Mouse (Mus musculus) c-Kit-positive CD71-positive TER-119-negative erythroid progenitor cells, embryonic 14.5 days (primary cell): ENCODE data around the gene Tbc1d10c.

Source experiments
- DNase-seq: peaks from one replicate; pipeline ENCODE4 v3.0.0-alpha.2; 2013; ENCODE audit warnings: low read depth

The Tbc1d10c gene

DNA sequence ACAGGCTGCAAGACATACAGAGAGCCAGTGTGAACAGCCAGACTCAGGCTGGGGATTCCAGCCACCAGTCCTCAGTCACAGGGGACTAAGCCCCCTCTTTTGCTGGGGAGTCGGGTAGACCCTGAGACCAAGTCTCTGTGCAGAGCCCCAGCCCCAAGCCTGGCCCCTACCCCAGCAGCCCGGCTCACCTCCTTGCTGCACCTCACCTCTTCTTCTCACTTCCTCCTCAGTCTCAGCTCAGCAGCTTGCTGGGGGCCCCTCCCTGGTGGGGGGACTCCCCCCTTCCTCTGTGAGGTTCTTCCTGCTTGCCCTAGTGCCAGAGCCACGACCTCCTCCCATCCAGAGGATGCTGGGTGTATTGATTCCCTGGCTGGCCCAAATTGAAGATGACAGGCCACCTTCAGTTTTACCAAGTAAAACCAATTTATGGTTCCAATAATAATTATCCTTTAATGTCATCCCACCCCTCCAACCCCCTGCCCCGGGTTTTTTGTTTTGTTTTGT lies at the start of gene Tbc1d10c:
Gene Tbc1d10c (minus strand): TSS at position 454 of the 504 bp plus-strand sequence.
- DNase-seq: no peak

- DNase-seq: no peak
Measured at GRCm38 (mm10) chr19:4240247-4240668, 49.2 kb upstream of the Tbc1d10c start.

DNA sequence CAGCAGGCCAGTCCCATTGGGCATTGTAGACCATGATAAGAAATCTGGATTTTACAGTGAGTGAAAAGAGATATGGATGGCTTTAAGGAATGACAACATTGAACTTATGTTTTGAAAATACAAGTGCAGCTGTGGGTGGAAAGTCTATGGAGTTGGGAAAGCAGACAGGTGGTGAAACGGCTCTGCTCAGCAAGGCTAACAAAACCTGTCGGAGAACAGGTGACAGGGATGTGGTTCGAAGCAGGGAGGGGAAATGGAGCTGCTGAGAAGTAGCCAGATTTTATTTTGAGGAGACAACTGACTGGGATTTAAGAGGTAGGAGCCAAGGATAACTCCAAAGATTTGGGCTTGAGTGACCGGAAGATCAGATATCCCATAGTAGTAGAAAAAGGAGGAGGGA lies 43.5 kb upstream of the Tbc1d10c start:
- DNase-seq: no peak

DNA sequence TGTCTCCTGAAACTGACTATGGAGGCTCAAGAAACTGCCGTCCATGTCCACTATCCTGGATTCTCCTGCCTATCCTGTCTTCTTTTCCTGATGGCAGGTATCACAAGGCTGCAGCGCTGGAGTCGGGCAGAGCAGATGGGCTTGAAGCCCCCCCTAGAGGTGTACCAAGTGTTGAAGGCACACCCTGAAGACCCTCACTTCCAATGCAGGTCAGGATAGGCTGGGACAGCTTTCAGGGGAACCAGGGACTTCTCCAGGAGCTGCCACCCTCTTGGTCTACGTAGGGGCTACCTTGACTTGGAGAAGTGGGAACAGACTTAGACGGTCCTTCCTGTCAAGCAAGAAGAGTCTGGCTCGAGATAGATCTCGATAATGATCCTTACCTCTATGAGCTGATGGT lies 41.6 kb upstream of the Tbc1d10c start:
- no peak for DNase-seq

GRCm38 (mm10) chr19:4232186-4232572 lies 41.1 kb upstream of the Tbc1d10c start:
- no peak for DNase-seq

DNA sequence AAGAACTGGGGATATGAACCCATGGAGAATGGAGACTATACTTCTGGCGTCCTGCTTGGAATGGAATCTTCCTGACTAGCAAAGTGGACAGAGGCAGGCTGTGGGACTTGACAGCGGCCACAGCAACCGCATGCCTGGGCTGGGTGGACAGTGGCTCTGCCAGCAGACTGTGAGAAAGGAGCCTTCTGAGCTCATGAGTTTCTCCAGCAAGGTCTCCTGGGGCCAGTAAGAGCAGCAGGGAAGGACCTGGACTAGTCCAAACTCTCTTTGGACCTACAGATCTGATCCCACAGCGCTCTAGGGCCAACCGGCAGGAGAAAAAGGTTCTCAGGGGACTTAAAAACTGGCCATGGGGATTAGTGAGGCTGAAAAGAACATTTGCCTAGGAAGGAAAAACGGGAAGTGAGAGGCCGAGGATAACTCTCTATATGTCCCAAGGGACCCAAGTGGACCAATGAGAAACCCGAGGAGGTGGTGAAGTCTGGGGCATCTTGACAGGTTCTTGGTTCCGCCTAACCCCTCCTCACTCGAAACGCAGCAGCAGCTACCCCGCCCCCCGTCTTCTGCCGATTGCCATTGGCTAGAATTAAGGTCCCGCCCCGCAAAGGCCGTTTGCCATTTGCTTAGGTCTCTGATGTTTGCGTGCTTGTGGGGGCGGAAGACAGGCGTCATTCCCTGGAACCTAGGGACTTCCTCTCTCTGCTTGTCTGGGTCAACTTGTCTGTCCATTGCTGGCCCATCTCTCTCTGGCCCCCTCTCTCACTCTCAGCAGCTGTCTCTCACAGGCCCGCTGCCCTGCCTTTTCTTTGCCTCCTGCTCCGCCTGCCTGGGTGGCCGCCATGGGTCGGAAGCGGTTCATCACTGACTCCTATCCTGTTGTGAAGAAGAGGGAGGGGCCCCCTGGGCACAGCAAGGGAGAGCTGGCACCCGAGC lies 40.4 kb upstream of the Tbc1d10c start, which contains the start of gene Pold4:
Gene Pold4 (plus strand): TSS at position 647 of the 933 bp plus-strand sequence.
- DNase-seq: peak; percentile 90

DNA sequence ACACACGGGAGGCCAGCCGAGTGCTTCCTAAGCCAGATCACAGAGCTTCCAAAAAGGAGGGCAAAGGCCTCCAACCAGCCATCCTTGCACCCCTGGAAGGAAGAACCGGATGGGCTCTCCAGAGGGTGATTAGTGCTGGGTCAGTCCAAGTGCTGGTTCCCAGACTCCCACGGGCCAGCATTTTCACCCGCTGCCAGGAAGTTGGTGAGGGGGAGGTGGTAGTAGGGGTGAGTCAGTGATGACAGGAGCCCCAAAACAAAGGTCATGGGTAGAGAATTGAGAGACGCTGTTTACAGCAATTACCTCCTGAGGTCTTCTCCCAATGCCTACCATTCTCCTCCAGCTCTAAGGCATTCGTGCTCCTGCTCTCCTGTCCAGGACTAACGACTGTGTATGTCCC lies 39.3 kb upstream of the Tbc1d10c start:
- no peak for DNase-seq

DNA sequence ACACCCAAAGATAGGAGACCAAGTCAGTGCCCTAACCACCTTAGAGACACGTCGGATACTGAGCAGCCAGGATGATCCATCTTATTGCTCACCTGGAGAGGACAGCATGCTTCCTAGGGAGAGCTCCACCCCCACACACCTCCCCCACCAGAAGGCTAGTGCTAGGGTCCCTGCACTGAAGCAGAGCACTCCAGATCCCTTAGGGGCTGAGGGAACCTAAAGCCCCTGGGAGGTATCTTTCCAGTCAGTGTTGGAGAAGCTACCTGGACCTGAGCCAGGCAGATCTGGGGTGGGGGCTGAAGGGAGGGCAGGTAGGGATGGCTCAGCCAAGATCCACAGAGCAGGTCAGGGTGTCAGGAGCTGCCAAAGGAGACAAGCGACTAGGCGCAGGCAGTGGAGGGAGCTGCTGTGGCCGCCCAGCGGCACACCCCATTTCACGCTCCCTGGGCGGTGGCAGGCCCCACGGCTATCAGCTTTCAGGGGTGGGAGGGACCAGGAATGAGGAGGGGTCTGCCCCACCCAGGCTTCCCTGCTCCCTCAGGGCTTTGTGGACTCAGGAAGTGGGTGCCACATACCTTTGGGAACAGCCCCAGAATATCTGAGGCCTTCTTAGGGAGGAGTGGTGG lies 38.5 kb upstream of the Tbc1d10c start:
- no peak for DNase-seq

GRCm38 (mm10) chr19:4228891-4229290 lies 37.8 kb upstream of the Tbc1d10c start:
- DNase-seq: no peak

DNA sequence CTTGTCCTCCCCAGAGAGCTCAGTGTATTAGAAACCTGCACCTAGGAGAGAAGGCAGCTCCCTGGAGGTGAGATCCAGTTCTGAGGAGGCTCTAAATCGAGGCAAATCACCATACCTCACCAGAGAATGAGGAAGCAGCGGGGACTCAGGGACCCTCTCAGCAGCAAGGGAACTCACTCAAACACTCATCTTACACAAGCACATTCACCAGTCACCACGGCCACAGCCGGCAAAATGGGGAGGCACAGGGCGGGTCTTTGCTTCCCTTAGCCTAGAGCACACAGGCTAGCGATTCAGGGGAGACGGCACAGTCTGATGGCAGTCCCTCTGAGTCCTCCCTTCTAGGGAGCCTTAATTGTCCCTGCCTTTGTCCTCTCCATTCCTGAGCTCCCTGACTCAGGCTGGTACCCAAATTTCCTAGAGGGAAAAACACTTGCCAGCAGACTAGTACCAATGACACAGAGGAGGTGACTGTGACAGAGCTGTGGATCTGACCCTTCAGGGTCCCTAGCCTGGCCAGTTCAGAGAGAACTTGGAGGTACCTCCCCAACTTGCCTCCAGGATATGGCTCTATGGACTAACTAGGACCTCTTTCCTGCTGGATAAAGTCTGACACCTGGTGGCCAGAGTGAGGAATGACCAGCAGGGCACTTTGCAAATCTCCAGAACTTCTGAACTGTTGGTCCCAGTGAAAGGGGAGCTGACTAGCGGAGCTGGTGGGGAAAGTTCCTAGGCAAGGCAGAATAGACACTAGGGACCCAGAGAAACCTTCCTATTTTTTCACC lies 37.0 kb upstream of the Tbc1d10c start:
- peak; percentile 76 for DNase-seq

DNA sequence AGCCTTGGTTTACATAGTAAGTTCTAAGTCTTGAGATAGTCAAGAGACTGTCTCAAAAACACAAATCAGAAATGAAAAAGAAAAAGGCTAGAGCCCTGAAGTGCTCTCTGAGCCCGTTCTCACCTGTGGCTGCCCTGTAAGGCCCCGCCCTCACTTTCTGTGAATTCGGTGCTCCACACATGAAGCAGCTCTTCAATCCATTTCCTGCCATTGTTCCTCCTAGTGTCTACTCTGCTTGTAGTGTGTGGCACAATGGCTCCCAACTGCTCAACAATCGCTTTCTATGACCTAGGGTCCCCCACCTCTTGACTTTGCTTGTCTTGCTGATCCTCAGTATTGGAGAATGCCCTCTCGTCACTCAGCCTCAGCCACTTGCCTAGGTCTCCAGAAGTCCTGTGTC lies 36.4 kb upstream of the Tbc1d10c start:
- no peak for DNase-seq

GRCm38 (mm10) chr19:4226779-4227178 lies 35.7 kb upstream of the Tbc1d10c start:
- DNase-seq: no peak

- no peak for DNase-seq
Measured at GRCm38 (mm10) chr19:4222165-4222564, 31.1 kb upstream of the Tbc1d10c start.

DNA sequence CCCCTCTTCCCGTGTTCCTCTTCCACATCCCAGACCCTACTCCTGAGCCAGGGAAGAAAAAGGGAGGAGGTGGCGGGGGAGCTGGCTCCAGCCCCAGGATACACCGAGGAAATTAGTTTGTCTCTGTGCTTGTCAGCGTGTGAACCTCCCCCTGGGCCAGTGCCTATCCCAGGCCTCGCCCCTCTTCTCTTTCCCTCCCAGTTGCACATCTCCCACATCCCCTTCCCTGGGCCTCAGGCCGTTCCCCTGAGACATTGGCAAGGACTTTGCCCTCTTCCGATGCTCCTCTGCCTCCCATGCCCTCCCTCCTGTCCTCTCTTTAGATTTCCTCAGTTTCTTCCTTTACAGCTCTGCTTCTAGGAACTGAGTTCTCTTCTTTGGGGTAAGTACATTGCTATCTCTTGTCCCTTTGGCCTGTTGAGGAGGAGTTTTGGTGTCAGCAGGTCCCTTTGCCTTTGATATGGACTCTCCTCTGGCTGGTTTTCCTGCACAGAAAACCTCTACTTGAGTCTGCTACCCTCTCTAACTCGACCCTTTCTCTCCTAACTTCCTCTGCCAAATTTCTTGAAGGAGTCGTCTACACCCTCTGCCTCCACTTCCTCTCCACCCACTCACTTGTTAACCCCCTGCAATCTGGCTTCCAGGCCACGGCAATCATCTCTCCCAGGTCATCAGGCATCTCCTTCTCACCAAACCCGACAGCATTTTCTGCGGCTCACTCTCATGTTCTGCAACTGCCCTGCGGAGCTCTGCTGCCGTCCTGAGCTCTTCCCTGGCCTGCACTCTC lies 30.1 kb upstream of the Tbc1d10c start:
- no peak for DNase-seq

DNA sequence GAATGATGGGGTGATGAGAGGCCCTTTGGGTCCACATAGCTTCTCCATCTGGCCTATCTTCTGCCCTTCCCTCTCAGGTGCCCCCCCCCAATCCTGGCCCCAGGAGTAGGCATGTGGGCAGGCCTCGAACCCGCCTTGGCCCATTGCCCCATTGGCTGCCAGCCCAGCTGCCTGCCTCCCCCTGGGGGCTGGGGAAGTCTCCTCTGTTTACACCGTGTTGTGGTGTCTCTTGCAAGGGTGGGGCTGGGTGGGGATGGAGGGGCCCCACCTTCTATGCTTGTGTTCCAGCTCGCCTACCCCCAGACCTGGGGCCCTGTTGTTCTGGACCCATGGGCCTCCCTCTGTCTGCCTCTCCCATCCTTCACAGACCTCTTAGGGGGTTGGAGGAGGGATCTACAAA lies 29.3 kb upstream of the Tbc1d10c start:
- no peak for DNase-seq

GRCm38 (mm10) chr19:4219943-4220342 lies 28.9 kb upstream of the Tbc1d10c start:
- no peak for DNase-seq

DNA sequence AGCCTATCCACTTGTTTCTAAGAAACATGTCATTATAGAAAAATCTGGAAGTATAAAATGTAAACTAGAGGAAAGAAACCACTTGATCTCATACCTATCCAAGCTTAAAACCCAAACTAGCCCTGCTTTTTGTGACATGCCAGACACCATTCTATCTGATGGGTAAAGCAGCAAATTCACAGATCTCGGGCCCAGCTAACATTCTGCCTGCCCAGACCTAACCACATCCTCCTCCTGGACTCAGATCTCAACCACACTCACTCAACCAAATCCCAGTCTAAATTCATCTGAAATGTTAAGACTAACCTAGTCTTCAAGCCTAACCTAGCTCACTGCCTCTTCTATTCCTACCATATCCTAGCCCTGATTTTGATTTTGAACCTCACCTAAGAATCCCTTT lies 27.7 kb upstream of the Tbc1d10c start:
- DNase-seq: no peak

GRCm38 (mm10) chr19:4218293-4218692 lies 27.2 kb upstream of the Tbc1d10c start:
- no peak for DNase-seq

DNA sequence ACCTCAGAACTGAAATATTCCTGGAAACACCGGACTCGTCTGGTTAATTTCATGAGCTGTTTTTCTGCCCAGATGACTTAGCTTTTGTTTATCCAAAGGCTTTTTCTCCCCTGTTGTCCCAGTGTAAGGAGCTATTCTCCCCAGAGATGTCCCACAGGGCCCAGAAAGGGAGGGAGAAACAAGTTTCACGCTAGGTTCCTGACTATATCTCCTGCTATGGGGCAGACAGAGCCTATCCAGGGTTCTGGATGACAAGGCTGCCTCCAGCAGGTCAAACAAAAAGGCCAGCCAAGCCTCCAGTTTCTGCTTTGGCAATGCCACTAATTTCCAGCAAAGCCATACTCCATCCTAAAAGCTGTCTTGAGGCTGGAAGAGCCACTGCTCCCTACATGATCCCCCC lies 26.8 kb upstream of the Tbc1d10c start:
- DNase-seq: no peak

- no peak for DNase-seq
Measured at GRCm38 (mm10) chr19:4217140-4217539, 26.1 kb upstream of the Tbc1d10c start.

GRCm38 (mm10) chr19:4216041-4216685 lies 25.1 kb upstream of the Tbc1d10c start:
- no peak for DNase-seq
